Mouse (Mus musculus) activated CD4-positive, CD25-positive, alpha-beta regulatory T cell, adult 4 months (primary cell): Measurements from ENCODE around the gene Magi2. TPM values are rescaled to one million over a fixed set of nuclear protein-coding genes. Genes with fewer than 3 reads are reported as not detected.

ENCODE experiments used
- ATAC-seq: one replicate; pipeline ENCODE4 v1.8.0; 2017
- polyA plus RNA-seq, 2 experiments: library from polyadenylated mRNA; unstranded; fragments of 100-300 nt; shearing (Covaris generic); gene quantifications; one replicate each; pipeline ENCODE4 v1.2.1; 2017

Gene Magi2
- polyA plus RNA-seq, 2 experiments from 2014 or later: 0.11 to 0.54 TPM

- no peak for ATAC-seq
These were observed 747.0 kb downstream of the Magi2 start for GRCm38 (mm10) chr5:19973852-19974251.

DNA sequence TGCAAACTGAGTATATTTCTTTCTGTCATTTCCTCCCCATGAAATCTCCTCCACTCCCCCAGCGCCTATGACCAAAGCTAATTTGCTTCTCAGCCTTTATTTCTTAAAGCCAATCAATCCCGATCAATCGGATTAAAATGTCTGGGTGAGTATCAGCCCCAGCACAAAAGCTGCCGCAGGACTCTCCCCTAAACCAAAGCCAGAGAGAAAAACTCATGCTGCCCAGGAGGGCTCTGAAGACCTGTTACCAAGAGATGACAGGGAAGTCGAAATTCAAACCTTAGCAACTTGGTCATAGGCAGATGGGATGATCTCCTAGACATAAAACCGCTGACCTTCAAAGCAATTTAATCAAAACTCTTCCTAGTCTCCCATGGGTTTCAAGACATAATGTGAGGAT, 754.7 kb downstream of the Magi2 start:
- ATAC-seq: no peak

- ATAC-seq: no peak
These were observed 755.2 kb downstream of the Magi2 start for GRCm38 (mm10) chr5:19982031-19982430.

- ATAC-seq: no peak
These were observed 772.6 kb downstream of the Magi2 start for GRCm38 (mm10) chr5:19999486-19999885.

GRCm38 (mm10) chr5:19999912-20000311, 773.1 kb downstream of the Magi2 start:
- ATAC-seq: no peak

- ATAC-seq: no peak
These were observed 779.8 kb downstream of the Magi2 start for GRCm38 (mm10) chr5:20006616-20007015.

- ATAC-seq: no peak
These were observed 780.4 kb downstream of the Magi2 start for GRCm38 (mm10) chr5:20007246-20007645.

DNA sequence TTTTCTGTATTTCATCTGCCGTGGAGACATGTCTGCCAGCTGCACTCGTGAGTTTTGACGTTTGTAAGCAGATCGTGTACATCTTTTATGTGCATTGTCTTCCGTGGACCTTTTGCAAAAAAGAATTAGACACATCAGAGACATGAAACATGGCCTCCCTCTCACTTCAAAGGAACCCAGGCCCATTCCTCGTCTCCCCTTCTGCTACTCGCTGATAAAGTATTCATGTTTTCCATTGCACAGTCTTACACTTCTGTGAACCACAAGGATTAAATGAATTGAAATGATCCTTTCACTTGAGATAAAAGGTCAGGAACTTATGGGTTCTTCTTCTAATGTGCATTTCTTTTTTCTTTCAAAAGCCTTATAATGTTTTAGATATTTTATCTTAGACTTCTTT, 783.4 kb downstream of the Magi2 start:
- no peak for ATAC-seq

DNA sequence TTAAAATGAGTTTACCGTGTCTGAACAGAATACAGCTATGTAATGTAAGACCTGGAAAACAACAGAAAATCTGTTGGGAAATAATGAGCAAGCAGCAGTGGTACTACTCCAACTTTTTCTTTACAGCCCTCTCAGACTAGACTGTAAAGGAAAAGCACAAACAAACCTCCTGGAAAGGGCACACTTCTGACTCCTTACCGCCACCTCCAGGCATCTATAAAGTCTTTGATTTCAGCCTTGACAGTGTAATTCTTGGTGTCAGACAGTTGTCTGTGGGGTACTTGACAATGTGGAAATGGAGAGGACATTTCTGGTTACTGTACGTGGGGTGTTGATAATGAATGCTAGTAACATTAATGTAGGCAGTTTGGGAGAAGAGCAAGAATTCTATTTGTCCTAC, 791.2 kb downstream of the Magi2 start:
- no peak for ATAC-seq

- ATAC-seq: no peak
These were observed 819.8 kb downstream of the Magi2 start for GRCm38 (mm10) chr5:20046649-20047048.

DNA sequence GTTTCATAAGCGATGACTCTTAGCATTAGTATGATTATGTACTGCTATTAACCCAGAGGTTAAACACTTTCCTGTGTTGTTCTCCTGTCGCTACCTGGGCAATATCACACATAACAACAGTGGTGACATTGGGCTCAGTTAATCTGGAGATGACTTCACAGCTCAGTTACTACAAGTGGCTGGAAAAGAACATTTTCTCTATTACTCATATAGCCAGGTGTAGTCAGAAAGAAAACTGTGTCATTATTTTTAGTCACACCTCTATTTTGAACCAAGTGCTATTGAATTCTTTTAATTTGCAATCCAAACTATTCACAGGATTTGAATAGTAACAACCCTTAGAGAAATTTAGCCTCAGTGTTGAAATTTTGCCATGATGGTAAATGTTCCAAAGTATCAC, 821.5 kb downstream of the Magi2 start:
- no peak for ATAC-seq

DNA sequence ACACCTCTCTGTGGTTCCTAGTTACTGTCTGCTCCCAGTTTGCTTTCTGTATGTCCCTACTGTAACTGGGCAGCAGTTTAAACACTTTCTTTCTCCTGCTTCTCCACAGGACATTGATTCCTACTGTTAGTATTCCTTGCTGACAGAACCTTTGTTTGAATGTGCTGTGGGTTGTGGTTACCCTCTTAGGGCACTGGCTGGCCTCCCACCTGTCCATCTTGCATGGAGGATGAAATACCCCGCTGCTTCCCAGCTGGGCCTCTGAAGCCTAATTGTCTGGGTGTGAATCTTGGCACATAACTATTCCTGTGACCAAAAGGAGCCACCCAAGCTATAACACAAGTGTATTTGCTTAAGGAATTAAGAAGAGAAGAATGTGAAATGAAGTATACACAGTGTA, 823.4 kb downstream of the Magi2 start:
- no peak for ATAC-seq

- ATAC-seq: no peak
These were observed 828.2 kb downstream of the Magi2 start for GRCm38 (mm10) chr5:20055000-20055399.

GRCm38 (mm10) chr5:20056074-20056842, 829.4 kb downstream of the Magi2 start:
- no peak for ATAC-seq

- no peak for ATAC-seq
These were observed 830.0 kb downstream of the Magi2 start for GRCm38 (mm10) chr5:20056856-20057255.

DNA sequence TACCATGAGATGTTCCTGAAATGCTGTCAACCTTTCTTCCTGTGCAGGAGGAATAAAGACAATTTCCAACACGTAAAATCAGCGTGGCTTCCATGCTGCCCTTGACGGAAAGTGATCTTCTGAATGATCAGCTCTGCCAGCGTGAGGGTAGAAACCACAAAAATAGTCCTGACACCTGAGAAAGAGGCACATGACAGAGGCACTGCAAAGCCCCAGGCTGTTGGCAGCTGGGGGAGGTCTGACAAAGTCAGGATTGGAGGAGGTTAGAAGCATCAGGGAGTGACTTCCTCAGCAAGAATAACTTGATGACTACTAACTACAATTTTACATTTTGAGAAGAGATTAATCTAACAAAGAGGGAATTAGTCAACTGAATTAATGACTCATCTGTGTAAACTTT, 835.2 kb downstream of the Magi2 start:
- no peak for ATAC-seq

DNA sequence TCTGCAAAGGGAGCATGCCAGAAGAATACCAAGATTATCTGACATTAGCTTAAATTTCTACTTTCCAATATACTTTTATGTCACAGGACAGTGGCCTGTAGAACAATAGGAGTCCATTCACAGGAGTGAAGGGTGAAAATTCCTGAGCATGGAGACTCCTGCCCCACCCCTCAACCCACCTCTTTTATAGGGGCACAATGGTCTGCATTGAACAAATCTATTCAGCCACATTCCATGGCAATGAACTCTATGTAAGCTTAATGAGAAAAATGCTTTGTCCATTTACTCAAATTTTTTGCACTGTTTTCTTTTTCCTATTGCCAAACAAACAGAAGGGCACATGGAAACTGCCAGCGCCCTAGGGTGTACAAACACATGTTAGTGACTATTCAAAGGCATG, 838.2 kb downstream of the Magi2 start:
- ATAC-seq: no peak

GRCm38 (mm10) chr5:20068496-20068895, 841.7 kb downstream of the Magi2 start:
- no peak for ATAC-seq

- no peak for ATAC-seq
These were observed 842.2 kb downstream of the Magi2 start for GRCm38 (mm10) chr5:20068921-20069486.

- ATAC-seq: no peak
These were observed 847.3 kb downstream of the Magi2 start for GRCm38 (mm10) chr5:20074101-20074500.

DNA sequence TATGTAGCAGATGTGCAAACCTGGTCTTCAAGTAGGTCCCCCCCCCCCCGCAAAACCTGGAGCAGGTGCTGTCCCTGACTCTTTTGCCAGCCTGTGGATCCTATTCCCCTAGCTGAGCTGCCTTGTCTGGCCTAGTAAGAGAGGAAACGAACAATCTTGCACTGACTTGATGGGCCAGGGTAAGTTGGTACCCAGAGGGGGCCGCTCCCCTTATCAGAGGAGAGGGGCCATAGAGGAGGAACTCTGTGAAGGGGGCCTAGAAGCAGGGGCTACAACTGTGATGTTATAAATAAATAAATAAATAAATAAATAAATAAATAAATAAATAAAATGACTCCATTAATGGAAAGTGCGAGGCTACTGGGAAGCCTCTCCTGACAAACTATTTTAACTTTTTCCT, 848.0 kb downstream of the Magi2 start:
- no peak for ATAC-seq

- no peak for ATAC-seq
These were observed 852.1 kb downstream of the Magi2 start for GRCm38 (mm10) chr5:20078931-20079330.

DNA sequence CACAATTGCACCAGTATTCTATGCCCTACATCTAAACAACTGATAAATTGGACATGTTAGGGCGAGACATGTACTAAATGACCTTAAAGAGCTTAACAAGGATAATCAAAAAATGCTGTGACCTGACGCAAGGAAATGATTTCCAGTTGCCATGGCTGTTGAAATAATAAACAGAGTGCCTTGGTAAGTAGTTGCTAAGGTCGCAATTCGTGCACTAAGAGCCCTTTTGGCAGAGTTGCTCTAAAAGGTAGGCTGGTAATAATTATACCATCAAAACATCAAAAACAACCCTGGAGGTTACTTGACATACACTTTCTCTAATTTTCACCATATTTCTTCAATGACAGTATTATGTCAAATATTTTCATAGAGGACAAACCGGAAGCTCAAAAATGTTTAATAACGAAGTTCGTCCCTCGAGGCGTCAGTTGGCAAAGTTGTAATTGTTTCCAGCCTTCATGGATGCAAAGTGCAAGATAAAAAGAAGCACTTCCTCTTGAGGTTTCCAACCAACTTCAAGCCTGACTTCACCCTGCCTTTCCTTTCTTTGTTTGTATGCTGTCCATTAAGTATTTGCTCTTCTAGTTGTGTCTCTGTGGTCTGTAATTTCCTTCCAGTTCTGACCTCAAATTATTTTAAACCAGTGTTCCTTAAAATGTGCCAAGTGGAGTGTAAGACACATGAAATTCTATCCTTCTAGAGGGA, 853.9 kb downstream of the Magi2 start:
- ATAC-seq: no peak

DNA sequence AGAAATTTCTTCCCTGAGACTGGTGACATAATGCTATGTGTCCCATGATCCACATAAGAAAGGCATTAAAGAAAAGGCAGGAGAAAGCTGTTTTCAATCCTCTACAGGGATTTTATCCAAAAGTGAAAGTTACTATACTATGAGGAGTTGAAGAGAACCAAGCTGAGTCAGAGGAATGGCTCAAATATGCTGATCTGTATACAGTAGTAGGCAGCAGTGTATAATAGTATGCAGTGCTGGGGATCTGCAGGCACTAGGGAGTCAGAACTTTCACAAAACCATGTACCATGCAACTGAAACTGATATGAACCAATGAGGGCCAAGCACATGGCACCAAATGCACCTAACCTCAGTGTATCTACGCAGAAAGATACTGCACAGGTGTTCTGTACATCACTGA, 855.5 kb downstream of the Magi2 start:
- no peak for ATAC-seq
